Mouse (Mus musculus) midbrain, embryonic 12.5 days (tissue): ENCODE measurements around the gene Fut11. TPM values are rescaled to one million over a fixed set of nuclear protein-coding genes. Genes with fewer than 3 reads are reported as not detected.

ENCODE experiments used
- ATAC-seq: fragments of 200-750 bp; cut with Nextera tagmentation; 2 replicates; pipeline ENCODE4 v1.8.0; 2017; ENCODE audit warnings: low read depth, moderate TSS enrichment, moderate library complexity; ENCODE audit not compliant: low FRiP score
- H3K27ac ChIP-seq: fragments of 300-500 bp; sonication (generic); replicated peaks from 2 replicates; pipeline ENCODE4 v1.5.1; 2016; ENCODE audit warnings: mild to moderate bottlenecking
- H3K27me3 ChIP-seq: fragments of 300-500 bp; sonication (generic); 2 replicates; pipeline ENCODE4 v1.6.1; 2016; ENCODE audit warnings: mild to moderate bottlenecking
- H3K36me3 ChIP-seq: fragments of 300-500 bp; sonication (generic); 2 replicates; pipeline ENCODE4 v1.6.1; 2016
- H3K4me1 ChIP-seq: fragments of 300-500 bp; sonication (generic); 2 replicates; pipeline ENCODE4 v1.6.1; 2016
- H3K4me2 ChIP-seq: fragments of 300-500 bp; sonication (generic); replicated peaks from 2 replicates; pipeline ENCODE4 v1.6.1; 2016; ENCODE audit warnings: mild to moderate bottlenecking, moderate library complexity
- H3K4me3 ChIP-seq: fragments of 300-500 bp; sonication (generic); 2 replicates; pipeline ENCODE4 v1.5.1; 2016; ENCODE audit warnings: mild to moderate bottlenecking
- H3K9ac ChIP-seq: fragments of 300-500 bp; sonication (generic); replicated peaks from 2 replicates; pipeline ENCODE4 v1.6.1; 2016; ENCODE audit warnings: mild to moderate bottlenecking, moderate library complexity
- H3K9me3 ChIP-seq: fragments of 300-500 bp; sonication (generic); 2 replicates; pipeline ENCODE4 v1.6.1; 2016; ENCODE audit warnings: mild to moderate bottlenecking
- WGBS: fragments of 180-500 bp; shearing (Covaris S2); methylation state at CpG from one replicate; pipeline ENCODE4 v1.1.7; 2016; 5-methylcytosine and 5-hydroxymethylcytosine counted together
- microRNA-seq: library from miRNA; unstranded; fragments of <30 nt; microRNA quantifications from one replicate; pipeline ENCODE4, GENCODE M21; 2017
- polyA plus RNA-seq: library from polyadenylated mRNA; unstranded; fragments of >200 nt; fragmentation: Nextera tagmentation; extraction: Ambion mirVana; gene quantifications from 2 replicates; pipeline ENCODE4 v1.2.1, GENCODE M21; 2016

The Fut11 gene
- polyA plus RNA-seq, 1 experiment from 2014 or later = 26.8 TPM

DNA sequence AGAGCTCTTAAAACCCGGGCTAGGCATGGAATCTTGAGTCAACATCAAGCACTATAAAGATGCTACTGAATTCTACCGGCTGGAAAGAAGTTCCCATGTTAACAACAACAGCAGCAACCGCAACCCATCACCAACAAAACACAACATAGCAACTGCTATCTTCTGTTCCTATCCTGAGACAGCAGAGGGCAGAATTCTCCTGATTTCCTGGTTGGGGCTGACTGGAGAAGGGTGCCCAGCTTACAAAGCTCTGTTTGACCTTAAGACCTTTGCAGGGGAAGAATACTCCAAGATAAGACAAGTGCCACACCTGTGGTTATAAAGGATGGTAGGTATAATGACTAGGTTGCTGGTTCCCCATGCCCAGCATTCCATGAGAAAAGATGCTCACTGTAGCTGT, 52.2 kb downstream of the Fut11 start:
- Histone ChIP-seq H3K27me3 (no peaks in the 10 kb centered on the region), H3K9me3 (no peaks in the 10 kb centered on the region), H3K4me3 (no peak overlapping the region), H3K9ac (no peak overlapping the region), H3K36me3 (peaks cover 39% of the 10 kb centered on the region), H3K4me2 (no peak overlapping the region), H3K4me1 (no peaks in the 10 kb centered on the region), H3K27ac (no peak overlapping the region)
- 91% methylated on average over 3 of the region's 3 CpGs for WGBS
- no peak for ATAC-seq

DNA sequence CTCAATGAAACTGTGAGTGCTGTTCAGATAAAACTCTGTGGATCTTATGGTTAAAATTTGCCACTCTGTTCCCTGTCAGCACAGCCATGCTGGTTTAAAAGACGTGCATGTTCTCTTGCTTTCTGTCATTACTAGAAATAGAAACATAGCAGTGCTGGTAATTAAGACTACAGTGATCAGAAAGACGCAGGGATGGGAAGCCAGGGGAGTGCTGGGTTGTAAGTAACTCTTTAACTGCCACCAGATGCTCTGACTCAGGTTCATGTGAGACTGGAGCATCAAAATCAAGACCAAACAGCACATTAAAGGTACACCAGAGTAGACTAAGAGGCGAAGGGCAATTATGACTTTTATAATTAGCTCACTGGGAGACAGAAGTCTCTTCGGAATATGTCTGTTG, 53.6 kb downstream of the Fut11 start:
- H3K27ac ChIP-seq = no peak overlapping the region
- 81% methylated on average over 4 of the region's 4 CpGs for WGBS
- H3K4me1 ChIP-seq = no peaks in the 10 kb centered on the region
- no peaks in the 10 kb centered on the region for H3K27me3 ChIP-seq
- no peak overlapping the region for H3K4me2 ChIP-seq
- H3K9me3 ChIP-seq = no peaks in the 10 kb centered on the region
- H3K36me3 ChIP-seq = peaks cover 33% of the 10 kb centered on the region
- ATAC-seq = no peak
- no peak overlapping the region for H3K9ac ChIP-seq
- H3K4me3 ChIP-seq = no peak overlapping the region

DNA sequence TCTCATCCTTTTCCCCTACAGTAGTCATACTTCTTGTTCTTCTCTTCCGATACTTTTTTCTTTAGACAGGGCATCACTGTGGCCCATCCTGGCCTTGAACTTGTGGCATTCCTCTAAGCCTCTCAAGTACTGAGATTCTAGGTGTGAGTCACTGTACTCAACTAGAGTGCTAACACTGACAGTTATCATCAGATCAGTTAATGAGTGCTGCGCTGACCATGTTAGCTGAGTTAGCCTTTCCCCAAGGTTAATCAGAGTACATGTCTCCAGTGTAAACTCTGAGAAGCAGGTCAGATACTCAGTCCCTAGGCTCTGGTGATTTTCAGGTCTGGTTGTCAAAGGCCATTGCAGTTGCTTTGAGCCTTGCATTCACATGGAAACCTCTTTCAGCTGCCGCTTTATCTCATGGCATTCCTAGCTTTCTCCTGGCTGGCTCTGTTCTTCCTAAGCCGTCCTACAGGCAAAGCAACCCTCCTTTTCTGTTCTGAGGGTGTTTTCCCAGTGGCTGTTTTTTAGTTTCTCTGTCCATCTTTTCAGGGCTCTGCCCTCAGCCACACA, 54.8 kb downstream of the Fut11 start:
- no peak overlapping the region for H3K27ac ChIP-seq
- H3K4me1 ChIP-seq = no peaks in the 10 kb centered on the region
- WGBS = 87% methylated on average over 4 of the region's 4 CpGs
- no peak overlapping the region for H3K4me2 ChIP-seq
- ATAC-seq = no peak
- H3K9me3 ChIP-seq = no peaks in the 10 kb centered on the region
- no peaks in the 10 kb centered on the region for H3K27me3 ChIP-seq
- H3K4me3 ChIP-seq = no peak overlapping the region
- H3K36me3 ChIP-seq = peaks cover 22% of the 10 kb centered on the region; the same call in 1 of the 2 replicates
- H3K9ac ChIP-seq = no peak overlapping the region

DNA sequence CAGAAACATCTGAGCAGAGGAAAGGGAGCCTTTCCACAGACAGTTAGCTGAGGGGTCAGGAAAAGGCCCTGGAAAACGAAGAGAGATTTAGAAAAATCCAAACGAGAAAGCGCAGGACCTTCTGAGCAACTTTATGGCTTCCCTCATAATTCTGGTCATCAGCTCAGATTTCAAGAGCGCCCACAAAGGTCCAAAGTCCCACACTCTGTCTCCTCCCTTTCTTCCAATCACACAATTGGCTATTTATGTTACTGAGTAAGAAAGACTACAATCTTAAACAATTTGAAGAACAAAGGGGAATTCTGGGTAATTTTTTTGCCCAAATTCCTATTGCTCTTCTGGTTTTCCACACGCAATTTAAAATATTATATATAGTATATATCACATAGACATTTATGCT, 55.7 kb downstream of the Fut11 start:
- no peaks in the 10 kb centered on the region for H3K9me3 ChIP-seq
- no peak for ATAC-seq
- 93% methylated on average over 5 of the region's 5 CpGs for WGBS

More for the DNA sequence above, 55.7 kb downstream of the Fut11 start:
- Histone ChIP-seq H3K36me3 (peaks cover 22% of the 10 kb centered on the region), H3K4me1 (no peaks in the 10 kb centered on the region), H3K4me2 (no peak overlapping the region), H3K9ac (no peak overlapping the region), H3K27me3 (no peaks in the 10 kb centered on the region), H3K4me3 (no peak overlapping the region), H3K27ac (no peak overlapping the region)

Small RNA genes lying within 50 kb of the gene (microRNA-seq; reads per million reads assigned to microRNA genes)
- gene Mir6946 = 1.2 reads per million

Other genes with a start within 250 kb of the Fut11 start
- gene Cfap70, start 242.7 kb upstream of the Fut11 start, polyA plus RNA-seq = 0.34 and 1.4 TPM in 2 replicates
- 11.0 and 12.2 TPM in 2 replicates for gene Anxa7, start 214.8 kb upstream of the Fut11 start, polyA plus RNA-seq
- 0.84 and 0.89 TPM in 2 replicates for gene Mss51, start 198.1 kb upstream of the Fut11 start, polyA plus RNA-seq
- 66.2 and 68.8 TPM in 2 replicates for gene Ppp3cb, start 148.4 kb upstream of the Fut11 start, polyA plus RNA-seq
- gene Usp54, start 53.9 kb upstream of the Fut11 start, polyA plus RNA-seq = 16.6 and 18.6 TPM in 2 replicates
- 0.14 TPM in 1 of 2 replicates, not detected in the other for gene Myoz1, start 38.4 kb upstream of the Fut11 start, polyA plus RNA-seq
- gene Synpo2l, start 26.6 kb upstream of the Fut11 start, polyA plus RNA-seq = 0.24 and 0.43 TPM in 2 replicates
- gene Sec24c, start 20.7 kb upstream of the Fut11 start, polyA plus RNA-seq = 97.5 and 99.5 TPM in 2 replicates
- 225 and 253 TPM in 2 replicates for gene Chchd1, start 8.0 kb downstream of the Fut11 start, polyA plus RNA-seq
- 47.6 and 48.9 TPM in 2 replicates for gene Zswim8, start 12.6 kb downstream of the Fut11 start, polyA plus RNA-seq
- gene Ndst2, start 39.6 kb downstream of the Fut11 start, polyA plus RNA-seq = 25.0 and 29.8 TPM in 2 replicates
- 56.8 and 57.1 TPM in 2 replicates for gene Camk2g, start 99.1 kb downstream of the Fut11 start, polyA plus RNA-seq
- gene Plau, start 141.7 kb downstream of the Fut11 start, polyA plus RNA-seq = 0.29 and 0.34 TPM in 2 replicates
- gene Vcl, start 234.4 kb downstream of the Fut11 start, polyA plus RNA-seq = 25.2 and 26.3 TPM in 2 replicates